Mouse (Mus musculus) T-helper 1 cell (primary cell): Measurements from ENCODE around the gene Acsm2.

Experiments
- in situ Hi-C: fragments of 300-600 bp; cut with MboI, MseI; formaldehyde crosslinking; loops from one replicate; pipeline ENCODE4 v1.15.1; 2025; ENCODE audit warnings: high pct_unique_total_duplicates

Gene Acsm2

DNA sequence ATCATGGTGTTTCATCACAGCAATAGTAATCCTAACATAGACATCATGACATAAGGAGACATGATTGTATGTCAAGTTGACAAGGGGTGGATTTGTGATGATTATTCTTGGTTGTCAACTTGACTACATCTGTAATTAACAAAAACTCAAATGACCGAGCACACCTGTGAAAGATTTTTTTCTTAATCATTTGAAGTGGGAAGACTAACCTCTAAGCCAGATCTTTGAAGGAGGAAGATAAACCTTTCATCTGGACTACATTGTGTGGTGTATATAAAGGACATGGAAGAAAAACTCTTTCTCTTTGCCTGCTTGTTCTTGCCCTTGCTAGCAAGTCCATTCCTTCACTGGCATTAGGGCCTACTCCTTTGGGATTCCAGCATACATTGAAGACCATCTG is at the start of gene Acsm2:
Gene Acsm2, plus strand, starts transcription at position 301 of the 400 bp plus-strand sequence.
- in situ Hi-C loops = no loop called here

DNA sequence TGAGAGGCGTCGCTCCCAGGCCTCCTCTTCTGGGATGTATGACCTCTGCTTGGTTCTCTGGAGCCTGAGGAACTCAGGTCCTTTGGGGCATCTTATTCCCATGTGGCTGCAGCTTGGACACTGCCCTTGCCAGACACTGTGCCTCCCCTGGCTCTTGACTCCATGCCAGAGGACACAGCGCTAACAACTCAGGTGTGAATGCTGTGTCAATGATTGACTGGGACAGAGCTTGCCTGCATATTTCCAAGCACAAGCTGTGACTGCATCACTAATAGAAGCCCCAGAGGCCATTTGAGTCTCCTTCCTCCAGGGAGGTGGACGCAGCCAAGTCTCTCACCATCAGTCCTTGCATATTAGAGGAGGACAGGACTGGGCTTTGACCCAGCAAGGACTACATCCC is 43.0 kb upstream of the Acsm2 start:
- in situ Hi-C loops = loop anchor here (10.0 kb wide), 1 partner anchor 746 kb away; no protein-coding TSS in a partner anchor

DNA sequence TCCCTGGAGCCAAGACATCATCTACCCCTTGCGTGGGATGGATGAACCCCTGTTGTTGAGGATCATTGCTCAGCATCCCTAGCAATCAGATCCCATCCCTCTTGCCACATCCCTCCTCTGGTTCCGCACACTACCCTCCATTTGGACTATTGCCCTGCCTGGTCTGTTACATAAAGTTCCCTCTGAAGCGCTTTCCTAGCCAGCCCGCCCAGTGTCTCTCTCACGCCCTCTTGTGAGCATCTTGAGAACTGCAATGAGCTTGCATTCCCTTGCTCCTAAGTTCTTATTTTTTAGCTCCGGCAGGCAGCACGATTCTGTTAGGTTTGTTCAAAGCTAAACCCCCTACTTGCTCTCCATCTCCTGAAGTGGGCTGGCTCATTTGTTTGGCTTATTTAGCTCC is 41.1 kb upstream of the Acsm2 start:
- in situ Hi-C loops = loop anchor here (10.0 kb wide), 1 partner anchor 748 kb away; no protein-coding TSS in a partner anchor

DNA sequence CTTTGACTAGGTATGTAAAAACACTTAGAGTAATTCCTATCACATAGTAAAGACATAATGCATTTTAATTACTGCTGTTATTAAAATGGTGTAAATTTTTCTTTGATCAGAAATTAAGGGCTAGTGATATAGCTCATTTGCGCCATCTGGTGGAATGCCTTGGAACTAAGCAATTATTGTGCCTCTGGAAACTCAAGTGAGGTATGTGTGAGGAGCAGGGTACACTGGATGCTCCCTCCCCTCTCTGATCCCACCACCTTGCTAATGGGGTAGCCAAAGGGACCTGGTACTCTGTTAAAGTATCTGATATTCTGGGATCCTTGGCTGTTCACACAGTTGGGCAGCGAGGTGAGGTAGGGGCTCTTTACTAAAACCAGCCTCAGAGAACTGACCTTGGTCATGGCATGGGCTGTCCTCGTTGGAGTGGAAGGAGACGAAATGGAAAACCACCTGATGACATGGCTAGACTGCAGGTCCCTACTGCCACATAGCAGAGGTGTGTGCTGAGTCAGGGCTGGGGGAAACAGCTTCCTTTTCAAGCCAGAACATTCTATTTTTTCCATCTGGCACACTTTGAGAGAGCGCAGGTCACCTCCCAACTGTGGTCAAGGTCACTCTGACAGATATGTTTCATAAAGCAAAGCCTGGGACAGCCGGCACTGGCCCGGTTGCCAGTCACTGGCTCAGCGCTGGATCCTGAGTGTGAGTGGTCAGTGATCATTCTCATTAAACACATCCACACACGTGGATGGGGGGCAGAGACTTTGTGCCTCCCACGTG is 38.5 kb upstream of the Acsm2 start:
- in situ Hi-C loops = loop anchor here (5.0 to 10.0 kb wide), 2 partner anchors 488 to 751 kb away; no protein-coding TSS in a partner anchor

DNA sequence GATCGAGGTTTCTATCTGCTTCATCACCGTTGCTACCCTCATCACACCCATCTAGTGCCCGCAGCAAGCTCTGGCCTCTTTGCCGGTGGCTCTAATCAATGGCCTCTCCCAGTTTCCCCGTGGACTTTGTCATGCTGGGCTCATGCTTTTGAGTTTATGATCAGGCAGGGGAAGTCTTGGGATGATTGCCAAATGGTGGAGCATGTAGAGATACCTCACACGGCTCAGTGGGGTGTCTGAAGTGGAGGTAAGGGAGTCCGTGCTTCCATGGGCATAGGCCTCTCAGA is 37.9 kb upstream of the Acsm2 start:
- in situ Hi-C loops = loop anchor here (5.0 to 10.0 kb wide), 2 partner anchors 489 to 751 kb away; no protein-coding TSS in a partner anchor

DNA sequence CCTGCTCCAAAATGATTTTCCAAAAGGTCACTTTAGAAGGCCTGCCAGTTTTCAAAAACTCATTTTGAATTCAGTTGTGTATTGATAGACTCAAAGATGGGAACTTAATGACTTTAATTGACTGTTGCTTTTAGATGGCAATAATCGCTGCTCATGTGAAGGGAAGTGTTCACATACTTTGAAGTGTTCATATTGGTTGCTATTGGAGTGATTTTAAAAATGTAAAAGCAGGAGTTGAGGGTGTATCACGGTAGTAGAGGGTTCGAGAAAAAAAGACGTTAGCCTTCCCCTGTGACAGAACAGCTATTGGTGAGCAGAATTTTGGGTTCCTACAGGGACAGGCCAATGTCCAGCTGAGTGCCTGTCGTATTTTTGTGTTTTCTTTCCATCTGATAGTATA is 35.0 kb upstream of the Acsm2 start, which contains the start of gene Acsm5:
Gene Acsm5, plus strand, starts transcription at position 301 of the 400 bp plus-strand sequence.
- in situ Hi-C loops = loop anchor here (5.0 to 10.0 kb wide), 2 partner anchors 492 to 754 kb away; no protein-coding TSS in a partner anchor

DNA sequence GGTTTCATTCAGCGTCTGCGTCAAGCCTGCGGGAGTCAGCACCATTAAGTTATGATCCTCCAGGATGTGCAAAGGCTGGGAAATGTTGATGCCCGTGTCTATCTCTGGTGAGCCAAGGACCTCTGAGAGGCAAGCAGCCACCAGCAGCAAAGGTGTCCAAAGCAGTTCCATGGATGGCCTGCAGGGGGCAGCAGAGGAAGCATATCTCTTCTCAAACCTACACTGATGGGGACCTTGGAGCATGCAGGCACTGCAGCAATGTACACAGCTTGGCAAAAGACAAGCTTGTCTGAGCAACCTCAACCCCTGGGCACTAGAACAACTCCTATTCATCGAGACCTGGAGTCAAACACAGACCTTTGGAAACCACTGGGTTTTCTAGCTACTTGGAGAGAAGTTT is 34.5 kb upstream of the Acsm2 start:
- in situ Hi-C loops = loop anchor here (5.0 to 10.0 kb wide), 2 partner anchors 492 to 755 kb away; no protein-coding TSS in a partner anchor

DNA sequence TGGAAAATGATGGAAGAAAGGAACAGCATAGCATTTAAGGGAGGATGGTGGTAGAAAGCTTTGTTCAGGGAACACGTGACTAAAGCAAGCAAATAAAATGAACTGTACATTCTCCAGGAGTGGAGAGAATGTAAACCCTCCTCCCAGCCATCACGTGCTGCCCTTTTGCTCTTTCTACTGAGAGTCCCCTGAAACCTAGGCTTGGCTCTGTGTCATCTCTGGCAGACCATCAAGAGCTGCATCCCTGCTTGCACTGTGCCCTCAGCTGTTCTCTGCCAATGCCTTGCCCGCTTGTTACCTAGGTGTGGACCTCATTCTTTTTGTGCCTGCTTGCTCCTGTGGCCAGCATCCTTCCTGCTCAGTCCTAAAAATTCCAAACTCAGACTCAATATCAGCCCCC is 32.3 kb upstream of the Acsm2 start:
- in situ Hi-C loops = no loop called here

DNA sequence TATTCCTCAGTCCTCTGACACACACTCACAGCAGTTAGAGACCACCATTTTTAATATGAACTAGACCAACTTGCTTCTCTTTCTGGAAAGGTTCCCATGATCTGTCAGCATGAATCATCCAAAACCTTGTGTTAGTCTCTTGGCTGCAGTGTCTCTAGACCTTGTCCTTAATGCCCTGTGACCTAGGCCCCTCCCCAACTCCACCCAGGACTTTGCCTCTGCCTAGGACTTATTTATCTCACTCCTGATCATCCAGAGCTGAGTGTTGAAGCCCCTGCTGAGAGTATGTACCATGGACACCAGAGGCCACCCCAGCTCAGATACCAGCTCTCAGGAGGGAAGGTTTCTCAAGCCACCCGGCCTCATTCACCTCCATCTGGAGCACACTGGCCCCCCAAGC is 31.8 kb upstream of the Acsm2 start:
- in situ Hi-C loops = no loop called here

DNA sequence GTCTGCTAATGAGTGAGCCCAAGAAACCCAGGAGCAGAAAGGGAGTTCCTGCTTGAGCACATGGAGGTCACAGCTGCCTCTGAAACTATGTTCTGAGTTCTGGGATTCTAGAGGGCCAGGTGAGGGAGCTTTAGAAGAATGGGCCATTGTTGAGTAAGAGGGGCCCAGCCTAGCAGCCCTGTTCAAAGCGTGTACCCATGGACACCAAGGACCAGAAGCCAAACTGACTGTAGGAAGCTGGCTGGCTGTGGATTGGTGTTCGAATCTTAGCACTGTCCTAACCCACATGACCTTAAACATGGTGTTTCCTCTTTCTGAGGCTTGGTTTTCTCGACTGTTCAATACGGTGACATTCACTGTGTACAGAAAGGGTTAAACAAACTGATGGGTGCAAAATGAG is 30.8 kb upstream of the Acsm2 start, which contains the start of gene Pdilt:
Gene Pdilt, minus strand, starts transcription at position 101 of the 400 bp plus-strand sequence.
- in situ Hi-C loops = no loop called here

DNA sequence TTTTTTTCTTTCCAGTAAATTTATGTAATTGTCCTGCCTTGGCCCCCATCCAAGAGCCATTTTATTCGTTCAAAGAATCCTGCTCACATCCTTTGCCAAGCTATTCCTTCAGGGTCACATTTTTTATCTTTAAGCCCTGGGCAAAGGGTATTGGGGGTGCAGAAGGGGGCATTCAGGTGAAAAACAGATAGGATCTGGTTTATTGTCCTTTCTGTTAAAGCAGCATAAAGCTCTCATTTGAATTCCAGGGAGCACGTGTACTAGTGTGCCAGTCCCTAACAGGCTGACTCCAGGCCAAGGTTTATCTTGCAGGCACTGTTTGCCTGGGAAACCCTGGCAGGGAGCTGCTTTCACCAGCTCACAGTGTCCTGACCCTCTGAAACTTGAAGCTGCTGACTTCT is 28.3 kb upstream of the Acsm2 start:
- in situ Hi-C loops = no loop called here

DNA sequence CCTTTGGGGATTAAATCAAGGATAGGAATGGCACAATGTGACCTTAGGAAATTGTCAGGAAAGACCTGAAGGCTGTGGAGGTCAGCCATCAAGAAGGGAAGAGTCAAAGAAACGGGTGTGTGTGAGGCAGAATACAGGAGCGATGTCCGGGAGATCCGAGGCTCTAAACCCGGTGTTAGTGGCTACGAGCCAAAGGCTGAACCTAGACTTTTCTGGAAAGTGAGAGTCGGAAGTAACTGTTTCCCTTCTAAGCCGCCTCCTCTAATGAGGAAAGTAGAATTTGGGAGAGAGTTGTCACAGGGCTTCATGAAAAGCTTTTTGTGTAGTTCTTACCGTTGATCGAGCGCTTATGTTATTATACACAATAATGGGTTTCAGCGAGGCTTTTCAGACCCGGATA is 27.7 kb upstream of the Acsm2 start:
- in situ Hi-C loops = no loop called here

DNA sequence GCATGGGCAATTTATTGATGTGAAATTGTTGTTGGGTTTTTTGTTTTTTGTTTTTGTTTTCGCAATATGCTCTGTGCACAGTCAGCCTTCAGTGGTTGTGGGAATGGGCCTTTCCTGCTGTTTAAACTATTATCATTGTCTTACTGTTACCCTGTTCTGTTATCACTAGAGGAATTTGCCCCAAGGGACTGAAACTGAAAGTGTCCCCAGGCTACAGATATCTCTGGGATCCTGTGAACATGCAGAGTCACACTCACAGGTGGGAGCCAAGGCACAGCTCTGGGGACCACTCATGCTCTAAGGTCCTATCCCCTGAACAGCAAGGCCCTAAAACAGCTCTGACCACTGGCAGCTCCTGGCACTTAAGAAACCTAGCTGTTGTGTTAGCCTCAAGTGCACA is 27.0 kb upstream of the Acsm2 start:
- in situ Hi-C loops = no loop called here

DNA sequence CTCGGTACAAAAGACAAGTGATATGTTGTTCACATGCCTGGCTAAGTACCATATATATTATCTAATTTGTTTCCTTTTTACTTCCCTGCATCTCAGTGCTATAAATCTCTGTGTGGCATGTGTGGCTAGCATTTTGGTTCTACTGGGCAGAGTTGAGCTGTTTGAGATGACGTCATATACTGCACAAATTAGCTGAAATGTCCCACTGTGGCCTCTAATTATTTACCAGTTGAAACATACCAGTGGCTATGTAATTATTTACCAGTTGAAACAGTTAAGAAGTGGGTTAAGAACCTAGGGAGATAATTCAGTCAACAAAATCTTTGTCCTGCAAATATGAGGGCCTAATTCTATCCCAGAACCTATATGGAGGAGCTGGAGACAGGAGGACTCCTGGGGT is 26.6 kb upstream of the Acsm2 start:
- in situ Hi-C loops = no loop called here

DNA sequence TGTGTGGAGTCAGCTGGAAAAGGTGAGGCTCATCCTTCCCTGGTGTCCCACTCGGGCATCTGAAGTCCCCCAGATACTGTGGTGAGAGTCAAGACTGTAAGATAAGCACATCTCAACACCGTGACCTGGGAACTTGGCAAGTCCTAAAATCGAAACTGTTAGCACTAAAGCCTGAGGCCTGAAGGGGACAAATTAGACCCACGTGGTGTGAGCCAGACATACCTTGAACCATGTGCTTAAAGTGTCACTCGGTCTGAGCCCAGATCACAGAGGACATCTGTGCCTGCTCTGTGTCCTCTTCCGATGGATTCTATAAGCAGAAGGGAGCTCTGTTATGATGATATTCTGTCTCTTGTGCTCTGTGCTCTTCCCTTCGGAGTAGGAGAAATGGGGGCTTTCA is 25.5 kb upstream of the Acsm2 start:
- in situ Hi-C loops = no loop called here

DNA sequence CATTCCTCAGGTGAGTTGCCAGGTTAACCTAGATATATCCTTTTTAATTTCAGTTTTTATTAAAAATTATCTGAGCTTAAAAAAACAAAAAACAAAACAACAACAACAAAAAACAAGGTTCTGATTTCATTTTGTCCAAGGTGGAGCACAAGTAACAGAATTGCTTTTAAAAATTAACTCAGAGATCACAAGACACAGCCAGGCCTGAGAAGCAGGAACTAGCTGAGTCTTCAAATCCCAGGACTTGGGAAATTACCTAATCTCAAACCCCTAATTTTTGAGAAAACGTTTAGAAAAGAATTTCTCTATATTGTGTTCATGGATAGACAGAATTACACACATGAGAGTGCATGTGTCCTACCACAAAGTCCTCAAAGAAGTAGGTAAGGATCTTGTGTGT is 21.2 kb upstream of the Acsm2 start:
- in situ Hi-C loops = loop anchor here (10.0 kb wide), 1 partner anchor 1232 kb away; no protein-coding TSS in a partner anchor

DNA sequence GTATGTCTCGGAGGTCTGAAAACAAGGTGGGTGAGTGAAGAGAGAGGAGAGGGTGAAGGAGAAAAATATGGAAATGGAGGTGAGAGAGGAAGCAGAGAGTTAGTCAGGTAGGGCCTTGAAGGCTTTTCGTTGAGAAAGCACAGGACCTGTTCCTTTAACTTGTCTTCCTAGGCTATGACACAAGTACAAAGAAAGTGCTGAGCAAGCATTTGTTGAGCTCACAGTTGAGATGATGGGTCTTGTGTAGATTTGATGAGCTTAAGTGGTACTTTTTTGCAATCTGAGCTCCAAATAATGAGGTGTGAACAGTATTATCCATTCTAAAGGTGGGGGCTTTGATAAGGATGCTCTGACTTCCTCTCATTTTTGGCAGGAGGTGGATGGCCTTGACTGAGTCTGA is 19.8 kb upstream of the Acsm2 start:
- in situ Hi-C loops = loop anchor here (10.0 kb wide), 1 partner anchor 1230 kb away; no protein-coding TSS in a partner anchor

DNA sequence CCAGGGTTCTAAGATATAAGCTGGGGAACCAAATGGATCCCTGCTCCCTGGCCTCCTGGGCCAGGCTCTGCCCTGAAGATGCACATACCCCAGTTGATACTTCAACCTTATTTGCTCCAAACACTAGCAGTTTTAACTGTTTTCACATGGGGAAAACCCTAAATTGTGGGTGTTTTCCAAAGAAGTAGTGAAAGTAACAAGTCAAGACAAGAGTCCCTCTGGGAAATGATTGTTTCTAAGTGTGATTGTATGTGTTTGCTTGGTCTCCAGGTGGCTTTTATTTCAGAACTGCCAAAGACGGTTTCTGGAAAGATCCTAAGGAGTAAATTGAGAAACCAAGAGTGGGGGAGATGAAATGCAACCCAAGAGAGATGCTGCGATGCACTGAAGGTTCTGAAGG is 11.7 kb upstream of the Acsm2 start:
- in situ Hi-C loops = no loop called here

DNA sequence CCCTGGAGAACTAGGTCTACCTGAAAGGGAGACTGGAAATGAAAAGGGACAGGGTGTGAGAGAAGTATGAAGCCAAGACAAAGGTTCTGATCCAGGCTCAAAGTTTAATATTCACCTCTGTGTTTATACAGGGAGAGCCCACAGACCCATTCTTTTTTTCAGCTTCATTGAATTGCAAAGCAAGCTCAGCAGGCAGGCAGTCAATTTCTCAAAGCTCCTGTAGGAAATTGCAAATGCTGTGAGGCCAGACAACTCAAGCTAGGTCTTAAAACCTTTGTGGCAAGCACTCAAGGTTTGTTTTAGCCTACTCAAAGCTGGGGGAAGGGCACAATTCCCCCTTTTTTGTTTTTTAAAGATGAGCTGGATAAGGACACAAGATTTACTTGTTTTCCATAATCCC is 8.6 kb upstream of the Acsm2 start:
- in situ Hi-C loops = no loop called here

DNA sequence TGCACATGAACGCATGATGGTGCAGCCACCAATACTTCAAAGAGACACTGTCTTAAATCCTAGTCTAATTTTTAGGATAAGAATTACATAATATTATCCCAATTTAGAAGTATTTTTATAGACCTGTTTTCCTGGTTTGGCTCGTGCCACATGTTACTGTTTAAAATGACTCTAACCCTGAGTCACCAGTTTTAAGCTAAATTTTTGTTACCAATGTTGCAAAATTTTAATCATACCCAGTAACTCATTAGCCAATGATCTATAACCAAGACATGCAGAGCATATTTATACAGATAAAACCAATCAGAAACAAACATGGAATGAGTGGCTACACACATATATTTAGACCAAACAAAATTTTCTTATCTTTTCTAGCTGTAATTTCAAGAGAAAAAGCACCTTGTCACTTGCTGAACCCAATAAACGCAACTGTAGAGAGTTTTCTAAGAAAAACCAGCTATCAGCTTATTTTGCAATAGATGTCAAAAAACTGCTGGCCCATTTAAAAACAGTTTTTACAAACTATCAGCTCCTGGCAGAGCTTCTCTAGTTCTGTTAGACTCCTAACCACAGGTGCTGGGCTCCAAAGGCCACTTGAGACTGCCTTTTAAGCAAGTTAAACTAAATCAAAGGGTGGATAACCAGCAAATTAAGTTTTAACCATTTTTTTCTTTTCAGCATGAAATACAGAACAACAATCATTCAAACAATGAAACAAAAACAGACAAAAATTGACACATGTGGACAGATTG is 3.5 kb upstream of the Acsm2 start:
- in situ Hi-C loops = no loop called here

DNA sequence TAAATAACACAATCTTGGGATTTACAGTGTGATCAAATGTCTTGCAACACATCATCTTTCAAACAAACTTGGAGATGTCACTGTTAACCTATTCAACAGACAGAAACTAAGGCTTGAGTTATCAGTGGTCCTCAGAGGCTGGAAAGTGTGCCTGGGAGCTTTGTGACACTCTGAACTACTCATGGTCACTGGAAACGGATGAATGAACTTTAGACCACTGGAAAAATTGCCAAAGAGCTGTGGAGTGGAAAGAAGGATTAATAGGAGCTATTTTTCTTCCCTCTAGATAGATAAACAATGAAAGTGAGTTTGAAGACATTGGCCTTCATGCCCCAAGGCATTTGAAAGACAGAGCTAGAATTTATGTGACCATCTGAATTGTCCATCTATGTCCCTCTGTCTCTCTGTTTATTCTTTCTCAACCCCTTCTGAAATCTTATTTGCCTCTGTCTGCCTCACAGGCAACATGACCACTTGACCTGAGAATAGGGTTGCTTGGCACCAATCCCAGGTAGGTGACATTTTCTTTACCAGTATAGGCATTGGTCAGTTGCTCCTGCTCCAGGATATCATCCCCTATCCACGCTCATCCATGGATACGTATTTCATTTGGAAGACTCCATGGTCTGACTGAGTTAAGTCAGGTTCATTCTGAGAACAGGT is 5.8 kb downstream of the Acsm2 start:
- in situ Hi-C loops = no loop called here

DNA sequence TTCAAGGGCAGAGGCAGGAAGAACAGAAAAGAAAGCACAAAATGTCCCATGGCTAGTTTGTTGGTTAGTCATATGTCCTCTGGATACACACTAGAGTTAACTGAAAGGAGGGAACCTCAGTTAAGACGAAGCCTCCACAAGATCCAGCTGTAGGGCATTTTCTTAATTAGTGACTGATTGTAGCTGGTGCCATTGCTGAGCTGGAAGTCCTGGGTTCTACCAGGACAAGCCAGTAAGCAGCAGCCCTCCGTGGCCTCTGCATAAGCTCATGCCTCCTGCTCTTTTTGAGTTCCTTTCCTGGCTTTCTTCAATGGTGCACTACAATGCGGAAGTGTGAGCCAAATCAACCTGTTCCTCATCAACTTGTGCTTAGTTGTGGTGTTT is 6.3 kb downstream of the Acsm2 start:
- in situ Hi-C loops = no loop called here
